Mouse (Mus musculus): ENCODE data around the gene Anks1b.

The Anks1b gene

DNA sequence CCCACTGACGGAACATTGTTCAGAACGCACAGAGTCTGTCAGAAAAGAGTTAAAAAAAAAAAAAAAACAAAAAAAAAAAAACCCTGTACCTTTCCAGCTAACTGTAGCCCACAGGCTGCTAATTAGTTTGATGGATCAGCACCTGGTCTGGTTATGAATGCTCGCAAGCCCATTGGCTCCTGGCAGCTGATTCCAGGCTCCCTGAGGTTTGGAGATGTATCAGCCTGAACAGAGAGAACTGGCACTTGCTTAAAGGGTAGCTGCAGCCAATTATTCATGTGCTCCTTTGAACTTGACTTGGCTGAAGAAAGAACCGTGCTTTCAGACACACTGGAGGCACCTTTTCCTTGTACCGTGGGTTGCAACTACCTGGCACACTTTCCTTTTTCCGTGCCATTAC is 941.1 kb downstream of the Anks1b start:
- DNase-seq (ENCODE audit: low read depth), result no peak

DNA sequence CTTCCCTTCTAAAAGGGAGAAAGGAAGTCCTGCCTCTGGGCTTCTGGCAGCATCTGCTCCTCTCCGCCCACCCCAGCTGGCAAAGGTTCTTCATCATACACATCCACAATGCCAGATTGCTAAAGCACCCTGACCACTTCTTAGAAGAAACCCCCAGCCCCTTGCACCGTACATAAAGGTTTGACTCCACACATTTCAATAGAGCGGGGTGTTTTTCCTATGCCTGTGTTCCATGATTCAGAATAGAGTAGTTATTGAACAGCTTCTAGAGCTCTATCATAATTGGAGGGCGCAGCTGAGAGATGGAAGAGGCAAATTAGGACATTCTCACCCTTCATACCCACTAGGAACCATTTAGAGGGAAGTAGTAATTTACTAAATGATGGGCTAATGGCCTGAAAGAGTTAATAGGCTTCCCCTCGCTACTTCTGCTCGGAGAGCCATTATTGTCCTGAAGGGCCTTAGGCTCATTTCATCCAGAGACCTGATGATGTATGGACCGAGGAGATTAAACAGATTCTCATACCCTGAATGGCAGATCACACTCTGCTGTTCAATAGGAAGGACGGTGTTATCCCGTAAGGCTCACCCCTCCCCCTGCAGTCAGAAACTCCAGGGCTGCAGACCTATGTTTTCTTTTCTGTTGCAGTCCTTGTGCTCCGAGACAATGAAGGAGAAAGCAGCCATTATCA is 945.1 kb downstream of the Anks1b start:
- DNase-seq (ENCODE audit: low read depth), result no peak

DNA sequence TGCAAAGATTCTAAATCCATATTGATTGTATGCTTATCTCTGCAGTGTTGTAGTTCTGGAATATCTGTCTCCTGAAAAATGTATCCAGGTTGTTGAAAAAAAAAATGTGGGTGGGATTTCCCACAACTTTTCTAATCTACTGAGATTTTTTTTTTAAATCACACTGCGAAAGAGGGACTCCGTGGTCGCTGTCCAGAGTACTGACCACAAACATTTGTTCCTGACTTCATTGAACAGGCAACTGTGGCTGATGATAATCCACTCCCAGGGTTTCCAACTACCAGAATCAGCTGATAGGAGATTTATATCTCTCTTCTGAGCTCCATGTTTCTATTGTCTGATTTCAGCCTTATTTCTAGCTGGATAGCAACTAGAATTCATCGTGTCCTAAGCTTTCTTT is 950.1 kb downstream of the Anks1b start:
- DNase-seq (ENCODE audit: low read depth), result no peak

DNA sequence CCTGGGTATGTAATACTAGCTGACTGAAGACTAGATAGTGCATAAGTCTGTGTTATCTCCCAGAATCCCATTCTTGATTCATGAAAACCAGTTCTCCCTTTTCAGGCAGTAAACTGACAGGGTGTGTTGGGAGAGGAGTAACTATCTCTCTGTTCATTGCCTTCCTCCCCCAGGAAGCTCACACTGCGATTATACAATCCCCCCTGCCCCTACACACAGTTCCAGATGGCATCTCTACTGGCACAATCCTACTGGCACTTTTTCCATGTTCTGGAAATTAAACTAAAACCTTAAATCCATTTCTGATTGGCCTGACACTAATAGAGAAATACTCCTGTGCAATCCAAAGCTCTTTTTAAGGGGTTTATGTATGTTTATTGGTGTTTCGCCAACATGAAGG is 951.4 kb downstream of the Anks1b start:
- no peak for DNase-seq (ENCODE audit: low read depth)

DNA sequence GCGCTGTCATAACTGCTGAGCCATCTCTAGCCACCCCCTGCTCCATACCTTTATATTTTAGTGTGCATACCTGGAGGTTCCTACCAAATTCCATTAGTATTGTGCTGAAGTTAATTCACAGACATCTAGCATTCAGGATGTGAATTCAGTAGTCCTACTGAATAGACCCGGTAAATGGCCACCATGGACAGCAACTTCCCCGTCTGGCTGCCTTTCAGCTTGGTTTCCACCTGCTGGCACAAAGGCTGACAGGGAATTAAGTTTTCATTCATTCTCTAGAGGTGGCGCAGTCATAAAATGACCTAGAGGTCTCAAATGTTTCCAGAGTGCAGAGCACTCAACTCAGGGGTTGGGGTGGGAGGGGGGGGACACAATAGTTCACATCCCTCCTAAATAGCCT is 953.6 kb downstream of the Anks1b start:
- no peak for DNase-seq (ENCODE audit: low read depth)

DNA sequence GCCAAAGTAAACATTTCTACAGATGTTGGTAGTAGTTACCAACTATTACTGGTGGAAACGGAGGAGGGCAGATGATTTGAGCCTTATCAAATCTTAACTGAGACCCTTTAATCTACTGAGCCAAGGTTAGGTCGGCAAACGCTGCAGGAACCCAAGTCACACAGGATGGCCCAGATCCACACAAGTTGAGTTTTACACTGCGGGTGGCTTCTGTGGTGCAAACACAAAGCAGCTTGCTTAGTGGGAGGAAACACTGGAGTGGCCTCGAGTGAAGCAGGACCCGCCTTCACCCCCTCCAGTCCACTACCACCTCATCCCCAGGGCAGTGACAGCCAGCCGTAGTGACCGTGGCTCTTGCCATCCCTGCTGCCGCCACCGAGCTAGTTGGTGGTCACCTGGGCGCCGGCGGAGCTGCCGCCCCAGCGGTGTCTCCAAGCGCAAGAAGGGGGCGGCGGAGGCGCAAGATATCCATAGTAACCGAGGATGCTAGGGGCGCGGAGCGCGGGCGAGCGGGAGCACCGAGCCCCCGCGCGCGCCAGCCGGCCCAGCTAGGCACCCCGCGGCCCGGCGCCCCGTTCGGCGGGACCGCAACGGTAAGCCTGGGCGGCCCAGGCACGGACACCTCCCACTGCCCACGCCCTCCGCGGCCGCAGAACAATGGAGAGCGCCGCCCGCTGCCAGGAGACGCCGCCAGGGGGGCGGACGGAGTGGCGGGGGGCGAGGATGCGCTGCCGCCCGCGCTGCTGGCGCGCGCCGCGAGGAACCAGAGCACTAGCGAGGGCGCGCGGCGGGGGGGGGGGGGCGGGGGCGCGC is 955.5 kb downstream of the Anks1b start:
- DNase-seq (ENCODE audit: low read depth), result no peak

DNA sequence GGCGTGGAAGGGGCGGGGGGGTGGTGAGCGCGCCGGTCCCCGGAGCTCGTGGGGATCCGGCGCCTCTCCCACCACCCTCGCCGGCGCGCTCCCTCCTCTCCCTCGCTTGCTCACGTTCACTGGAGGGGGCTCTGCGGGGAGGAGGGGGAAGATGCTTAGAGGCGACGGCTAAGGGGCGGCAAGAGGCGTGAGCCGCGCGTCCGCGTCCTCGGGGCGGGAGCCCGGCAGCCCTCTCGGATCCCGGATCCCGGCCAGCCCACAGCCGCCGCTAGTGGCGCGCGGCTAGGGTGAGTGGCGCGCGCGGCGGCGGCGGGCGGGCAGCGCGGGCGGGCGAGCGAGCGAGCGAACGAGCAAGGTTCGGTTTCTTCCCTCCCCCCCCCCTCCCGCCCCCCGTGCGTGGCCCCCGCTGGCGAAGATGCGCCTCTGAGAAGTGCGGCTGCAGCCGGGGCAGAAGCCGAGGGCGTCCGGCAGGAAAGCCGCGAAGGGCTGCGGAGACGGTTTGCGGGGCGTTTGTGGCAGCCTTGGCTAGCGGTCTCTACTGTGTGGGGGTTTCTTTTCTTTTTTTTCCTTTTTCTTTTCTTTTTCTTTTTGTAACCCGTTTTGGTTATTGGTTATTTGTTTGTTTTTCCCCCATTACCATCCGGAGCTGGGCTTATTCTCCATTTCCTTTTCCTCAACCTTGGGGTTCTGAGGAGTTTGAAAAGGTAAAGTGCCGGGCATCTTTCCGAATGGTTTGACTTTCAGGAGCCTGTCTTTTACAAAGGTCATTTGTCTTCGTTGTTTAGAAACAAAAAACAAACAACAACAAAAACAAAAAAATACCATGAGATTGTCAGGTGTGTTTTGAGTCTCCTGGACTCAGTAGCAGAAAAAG is 956.3 kb downstream of the Anks1b start:
- no peak for DNase-seq (ENCODE audit: low read depth)

DNA sequence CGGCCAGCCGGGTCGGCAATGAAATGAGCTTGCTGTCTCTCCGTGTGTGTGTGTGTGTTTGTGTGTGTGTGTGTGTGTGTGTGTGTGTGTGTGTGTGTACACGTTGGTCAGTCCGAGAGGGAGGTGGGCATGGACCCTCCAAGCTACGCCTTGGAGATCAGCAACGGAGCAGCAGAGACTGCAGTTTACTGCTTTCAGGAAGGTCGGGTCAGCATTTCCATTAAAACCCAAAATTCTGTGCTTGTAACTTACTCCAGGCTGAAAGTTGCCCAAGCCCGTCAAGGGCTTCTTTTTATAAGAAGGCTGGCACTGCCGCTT is 956.9 kb downstream of the Anks1b start:
- no peak for DNase-seq (ENCODE audit: low read depth)

DNA sequence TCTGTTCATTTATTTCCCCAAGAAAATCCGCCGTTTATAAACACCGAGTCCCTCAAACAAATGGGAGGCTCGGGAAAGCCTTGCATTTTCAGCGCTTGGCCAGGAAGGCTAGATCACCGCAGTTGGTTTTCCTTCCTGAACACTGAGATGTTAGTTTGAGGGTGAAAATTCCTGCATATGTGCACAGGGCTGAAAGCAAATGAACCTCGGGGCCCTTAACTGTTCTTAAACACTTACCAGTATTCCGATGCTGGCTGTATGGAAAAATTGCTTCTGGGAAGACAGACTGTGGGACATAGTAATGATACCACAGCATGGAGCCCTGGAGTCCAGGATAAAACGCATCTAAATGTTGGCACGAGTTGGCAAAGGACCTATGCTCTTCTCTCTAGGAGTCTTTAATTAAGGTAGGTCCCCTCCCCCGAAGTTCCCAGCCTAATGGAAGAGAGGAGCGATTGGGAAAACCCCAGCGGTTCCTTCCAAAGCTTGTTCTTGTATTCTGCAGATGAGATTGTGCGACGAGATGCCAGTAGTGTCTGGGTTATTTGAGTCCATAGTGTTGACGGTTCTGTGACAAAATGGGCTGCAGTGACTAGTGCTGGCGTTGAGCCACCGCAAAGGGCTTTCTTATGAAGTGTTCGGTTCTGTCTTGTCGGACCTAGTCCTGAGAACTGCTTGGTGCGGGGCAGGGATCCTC is 957.4 kb downstream of the Anks1b start:
- DNase-seq (ENCODE audit: low read depth), result no peak

DNA sequence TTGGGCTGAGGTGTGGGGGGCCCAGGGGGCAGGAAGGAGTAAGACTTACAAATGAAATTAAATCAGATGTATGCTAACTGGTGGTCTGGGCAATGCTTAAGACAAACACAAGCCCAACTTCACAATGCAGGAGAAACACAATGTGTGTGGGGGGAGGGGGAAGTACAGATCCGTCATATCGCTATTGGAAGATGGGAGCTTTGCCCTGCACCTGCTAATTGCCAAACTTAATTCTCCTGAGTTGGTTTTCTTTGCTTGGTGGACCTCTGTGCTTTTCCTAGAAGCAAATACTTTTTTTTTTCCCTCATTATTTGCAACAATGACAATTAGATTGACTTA is 957.9 kb downstream of the Anks1b start:
- DNase-seq (ENCODE audit: low read depth), result no peak

DNA sequence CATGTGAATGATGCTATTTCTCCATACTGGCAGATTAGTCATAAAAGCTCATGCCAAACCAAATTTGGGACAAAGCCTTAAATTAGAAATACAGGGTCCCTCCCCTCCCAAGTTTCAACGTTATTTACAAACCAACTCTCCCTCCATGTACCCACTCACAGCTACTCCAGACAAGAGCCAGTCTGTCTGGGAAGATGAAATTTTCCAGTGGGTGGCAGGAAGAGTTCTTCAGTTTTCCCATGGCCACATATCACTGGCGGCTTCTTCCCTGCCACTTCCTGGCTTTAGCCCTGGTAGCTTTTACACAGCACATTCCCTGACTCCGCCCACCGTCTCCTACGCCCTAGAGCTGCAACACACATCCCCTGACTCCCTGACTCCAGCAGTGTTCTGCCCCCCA is 961.0 kb downstream of the Anks1b start:
- no peak for DNase-seq (ENCODE audit: low read depth)

DNA sequence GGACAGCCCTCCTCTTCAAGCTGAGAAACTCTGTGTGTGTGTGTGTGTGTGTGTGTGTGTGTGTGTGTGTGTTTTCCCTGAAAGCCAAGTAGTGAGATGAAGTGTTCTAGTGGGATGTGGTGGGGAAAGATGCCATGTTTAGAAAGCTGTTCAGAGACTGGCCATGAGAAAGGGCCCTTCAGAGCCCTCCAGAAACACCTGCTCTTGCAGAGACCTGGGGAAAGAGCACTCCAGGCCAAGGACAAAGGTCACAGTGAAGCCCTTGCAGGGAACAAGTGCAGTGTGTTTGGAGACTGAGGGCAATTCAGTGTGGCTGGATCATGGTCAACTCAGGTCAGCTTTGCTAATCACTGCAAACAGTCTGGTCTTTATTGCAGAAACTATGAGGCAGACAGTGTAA is 961.9 kb downstream of the Anks1b start:
- no peak for DNase-seq (ENCODE audit: low read depth)

DNA sequence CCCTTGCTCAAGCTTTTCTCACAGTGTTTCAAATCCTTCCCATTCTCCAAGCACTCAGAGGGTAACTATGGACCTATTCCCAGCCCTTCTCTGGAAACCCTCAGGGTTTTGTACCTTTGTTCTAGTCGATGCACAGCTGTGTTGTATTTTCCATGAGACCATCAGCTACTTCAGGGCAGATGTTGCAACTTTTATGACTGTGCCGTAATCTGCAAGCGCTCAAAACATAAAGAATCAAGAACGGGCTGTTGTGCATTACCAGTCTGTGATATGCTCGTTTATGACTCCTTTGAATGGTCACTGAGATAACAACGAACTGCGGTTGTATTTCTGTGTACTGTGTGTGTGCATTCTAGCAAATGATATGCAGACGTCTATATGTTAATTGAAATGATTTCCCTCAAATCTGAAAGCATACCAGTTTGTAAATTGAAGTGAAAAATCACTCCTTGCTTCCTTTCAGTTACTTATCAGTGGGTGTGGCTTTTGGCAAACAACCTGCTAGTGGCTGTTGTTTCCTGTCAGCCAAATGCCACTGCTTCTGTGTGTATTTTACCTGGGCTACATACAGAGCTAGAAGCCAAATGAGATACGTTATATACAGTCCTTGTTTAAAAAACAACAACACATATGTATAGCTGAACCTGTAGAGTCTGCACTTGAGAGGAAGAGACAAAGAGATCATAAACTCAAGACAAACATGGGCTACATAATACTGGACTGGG is 966.5 kb downstream of the Anks1b start:
- DNase-seq (ENCODE audit: low read depth), result no peak

DNA sequence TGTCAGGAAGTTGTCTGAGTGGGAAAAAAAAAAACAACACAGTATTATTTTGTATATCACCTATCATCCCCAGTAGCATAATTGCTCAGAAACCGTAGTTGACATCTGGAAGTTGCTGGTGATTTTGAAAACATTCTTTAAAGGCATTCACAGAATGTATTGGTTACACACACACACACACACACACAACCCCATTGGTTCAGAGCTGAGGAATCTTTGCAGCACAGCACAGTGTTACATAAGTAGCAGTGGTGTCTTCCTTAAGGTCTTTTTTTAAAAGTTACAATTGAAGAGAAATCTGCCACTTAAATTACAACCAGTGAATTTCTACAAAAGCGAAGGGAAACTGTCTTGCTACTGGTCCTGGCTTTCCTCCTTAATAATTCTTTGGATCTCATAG is 969.1 kb downstream of the Anks1b start:
- no peak for DNase-seq (ENCODE audit: low read depth)

DNA sequence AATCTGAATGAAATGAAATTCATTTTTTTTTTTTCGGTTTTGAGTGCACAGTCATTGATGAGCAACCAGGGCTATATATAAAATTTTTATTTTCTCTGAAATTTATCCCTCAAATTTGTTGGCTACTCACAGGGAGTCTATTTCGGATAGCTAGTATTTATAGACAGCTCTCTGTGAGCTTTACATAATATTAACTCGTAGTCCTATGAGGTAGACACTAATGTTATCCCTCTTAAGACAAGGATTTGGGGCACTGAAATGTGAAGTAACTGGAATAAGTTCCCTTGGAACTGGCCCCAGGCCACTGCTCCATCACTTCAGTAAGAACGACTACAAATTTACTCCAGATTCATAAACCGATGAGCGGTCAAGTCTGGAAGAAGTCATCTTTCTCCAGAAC is 977.8 kb downstream of the Anks1b start:
- no peak for DNase-seq (ENCODE audit: low read depth)

DNA sequence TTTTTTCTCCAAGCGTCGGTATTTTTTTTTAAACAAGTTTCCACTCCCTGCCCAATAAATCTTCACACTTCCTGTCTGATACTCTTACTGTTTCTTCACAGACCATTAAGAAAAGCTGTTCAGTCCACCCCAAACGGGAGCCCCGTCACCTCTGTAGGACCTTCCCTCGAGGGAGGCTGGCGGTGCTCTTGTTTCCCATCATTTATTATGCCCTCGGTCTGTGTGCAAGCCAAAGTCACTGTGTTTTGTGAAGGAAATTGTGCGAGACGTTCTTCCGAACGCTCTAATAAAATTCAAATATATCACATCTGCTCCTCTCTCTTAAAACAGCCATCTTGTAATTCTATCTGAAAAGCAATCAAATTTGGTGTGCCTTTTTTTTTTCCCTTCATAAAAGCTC is 978.7 kb downstream of the Anks1b start:
- no peak for DNase-seq (ENCODE audit: low read depth)

DNA sequence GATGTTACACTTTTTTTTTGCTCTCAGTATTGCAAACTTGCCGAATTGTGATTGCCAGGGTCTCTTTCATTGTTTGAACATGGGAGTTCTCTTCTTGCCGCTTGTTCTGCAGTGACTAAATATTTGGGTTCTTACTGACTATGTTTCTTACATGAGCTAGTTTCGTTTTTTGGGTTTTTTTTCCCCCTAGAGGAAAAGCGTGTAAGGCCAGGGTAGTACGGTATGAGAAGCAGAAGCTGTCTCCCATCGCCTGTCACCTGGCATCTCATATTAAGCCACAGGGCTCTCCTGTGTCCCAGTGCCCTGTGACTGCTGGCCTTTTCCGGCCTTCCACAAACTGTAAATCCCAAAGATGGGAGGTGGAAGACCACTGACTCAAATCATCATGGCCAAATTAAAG is 979.1 kb downstream of the Anks1b start:
- no peak for DNase-seq (ENCODE audit: low read depth)

DNA sequence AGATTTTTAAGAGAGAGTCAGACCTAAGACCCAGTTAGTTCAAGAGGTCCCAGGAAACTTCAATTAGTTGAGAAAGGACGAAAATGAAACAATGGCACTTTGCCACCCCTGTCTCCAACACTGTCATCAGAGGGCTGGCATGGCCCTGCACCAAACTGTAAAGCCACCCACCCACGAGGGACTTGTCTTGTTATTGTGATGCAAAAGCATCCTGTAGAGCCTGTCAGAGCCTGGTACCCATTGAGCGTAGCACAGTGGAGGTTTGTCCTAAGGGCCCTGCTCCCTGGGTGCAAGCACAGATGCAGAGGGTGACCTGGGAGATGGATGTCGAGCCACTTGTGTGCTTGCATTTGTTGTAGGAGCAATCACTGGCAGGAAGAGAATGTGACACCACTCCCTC is 983.4 kb downstream of the Anks1b start:
- no peak for DNase-seq (ENCODE audit: low read depth)

DNA sequence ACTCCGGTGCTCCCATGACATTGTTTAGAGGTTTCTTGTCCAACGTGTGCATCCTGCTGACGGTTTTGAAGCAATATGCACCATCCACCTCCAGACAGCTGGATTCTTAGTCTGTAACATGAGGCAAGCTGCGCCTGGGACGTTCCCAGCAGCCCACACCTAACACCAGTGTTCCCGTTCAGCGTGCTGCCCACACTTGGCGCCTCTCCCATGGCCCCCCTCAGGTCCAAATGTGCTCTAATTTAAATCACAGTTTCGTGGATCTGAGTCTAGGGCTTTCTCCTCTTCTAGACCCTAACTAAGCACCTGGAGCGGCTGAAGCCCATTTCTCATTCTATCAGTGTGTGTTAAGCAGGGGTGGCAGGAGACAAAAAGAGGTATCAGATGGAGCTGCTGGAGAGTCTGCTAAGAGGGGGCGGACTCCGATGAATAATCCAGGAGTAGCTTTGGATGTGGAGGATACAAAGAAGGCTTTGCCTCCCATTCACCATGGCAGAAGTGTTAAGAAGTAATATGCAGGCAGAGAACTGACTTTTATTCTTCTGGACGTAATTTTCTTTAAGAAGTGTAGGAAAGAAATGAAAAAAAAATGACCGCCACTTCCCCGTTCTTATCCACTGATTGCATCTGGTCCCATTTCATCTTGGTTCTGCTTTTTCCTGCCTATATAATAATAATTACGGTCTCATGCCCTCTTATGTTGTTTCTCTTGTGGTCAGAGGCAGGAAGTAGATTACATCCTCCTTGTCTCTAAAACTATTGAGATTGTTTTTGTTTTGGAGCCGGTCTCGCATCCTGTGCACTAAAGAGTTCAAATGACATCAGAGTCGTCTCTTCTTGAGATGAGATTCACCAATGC is 986.6 kb downstream of the Anks1b start:
- DNase-seq (ENCODE audit: low read depth), result no peak

DNA sequence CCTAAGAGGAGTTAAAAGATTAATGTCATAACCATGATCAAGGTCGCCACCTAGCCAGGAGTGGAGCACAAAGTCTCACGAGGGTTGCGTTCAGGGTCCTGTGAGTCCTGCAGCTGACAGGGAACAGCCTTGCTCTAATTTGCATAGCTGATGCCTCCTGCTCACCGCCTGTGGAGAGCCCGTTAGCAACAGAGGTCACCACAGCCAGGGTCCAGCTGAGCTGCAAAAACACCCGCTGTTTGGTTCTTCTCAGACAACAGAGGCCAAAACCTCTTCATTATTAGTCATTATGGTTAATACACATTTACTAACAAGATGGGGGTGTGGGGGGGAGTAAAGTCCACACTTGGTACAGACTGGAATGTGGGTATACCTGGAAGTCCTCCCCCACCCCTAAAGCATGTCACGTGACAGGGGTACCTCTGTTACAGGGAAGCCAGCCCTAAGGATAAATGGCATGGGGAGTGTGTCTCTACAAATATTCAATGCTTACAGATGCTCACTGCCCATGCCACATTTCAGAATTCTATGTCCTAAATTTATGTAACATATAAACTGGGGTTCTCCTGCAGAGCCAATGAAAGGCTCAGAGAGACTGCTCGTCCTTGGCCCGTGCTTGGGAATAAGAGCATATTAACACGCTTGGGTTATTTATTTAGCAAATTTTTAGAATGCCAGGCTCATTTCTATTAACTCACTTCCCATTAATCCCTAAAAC is 990.7 kb downstream of the Anks1b start:
- no peak for DNase-seq (ENCODE audit: low read depth)

Measured in c-Kit-positive CD71-negative TER-119-negative erythroid progenitor cells, embryonic 14.5 days (primary cell).